In genomic region chr1:164307922-164308321, GRCm38 (mm10) we compare ENCODE assay signal across 7 mouse cellular contexts. TPM values are rescaled to one million over a fixed set of nuclear protein-coding genes. Genes with fewer than 3 reads are reported as not detected.
A peak's percentile ranks its signal among the peaks of the same experiment; 100 is the strongest.
DNase-seq lines count a peak whose midpoint lies in the region; ATAC-seq lines count a peak whose summit lies in the region.

No protein-coding gene starts in this region.

- WGBS in limb, embryonic 13.5 days, result 9% methylated on average over 10 of the region's 10 CpGs
- 7% methylated on average over 10 of the region's 10 CpGs for WGBS in stomach, embryonic 15.5 days

- H3K36me3 ChIP-seq in megakaryocyte, embryonic 14.5 days (replicated peaks; ENCODE audit: low read length), result peaks cover 43% of the 10 kb centered on the region
- H3K36me3 ChIP-seq in limb, embryonic 13.5 days, result peaks cover 20% of the 10 kb centered on the region
- 0 out of 2 replicates have a peak, but pooled peaks cover 8% of the 10 kb centered on the region for H3K36me3 ChIP-seq in stomach, embryonic 15.5 days

- DNase-seq in urinary bladder, postnatal 10 days (ENCODE audit: low spot score), result no peak
- no peak for DNase-seq in right cerebral cortex, postnatal 36 days (ENCODE audit: low spot score in 2 of 2)

- H3K27ac ChIP-seq in limb, embryonic 13.5 days, result no peak overlapping the region
- H3K27ac ChIP-seq in stomach, embryonic 15.5 days, result peak overlapping the region; percentile 26; the same call in 1 of the 2 replicates

- H3K4me1 ChIP-seq in megakaryocyte, embryonic 14.5 days, result peaks cover 30% of the 10 kb centered on the region
- peaks cover 20% of the 10 kb centered on the region for H3K4me1 ChIP-seq in limb, embryonic 13.5 days
- H3K4me1 ChIP-seq in stomach, embryonic 15.5 days, result peaks cover 10% of the 10 kb centered on the region; the same call in 1 of the 2 replicates

- H3K4me2 ChIP-seq in limb, embryonic 13.5 days (replicated peaks), result peak overlapping the region; percentile 77
- H3K4me2 ChIP-seq in stomach, embryonic 15.5 days, result peak overlapping the region; percentile 74

- peak overlapping the region; percentile 96 for H3K4me3 ChIP-seq in megakaryocyte, embryonic 14.5 days (replicated peaks)
- peak overlapping the region; percentile 89 for H3K4me3 ChIP-seq in limb, embryonic 13.5 days
- H3K4me3 ChIP-seq in stomach, embryonic 15.5 days (replicated peaks), result peak overlapping the region; percentile 80

- H3K9ac ChIP-seq in limb, embryonic 13.5 days, result peak overlapping the region; percentile 67
- no peak overlapping the region; the same call in 1 of the 2 replicates for H3K9ac ChIP-seq in stomach, embryonic 15.5 days

- ATAC-seq in megakaryocyte, adult 5-6 weeks (ENCODE audit: poor library complexity, severe bottlenecking), result no peak
- ATAC-seq in erythroblast, adult 5-6 weeks (replicated peaks; ENCODE audit: low FRiP score, poor library complexity, severe bottlenecking), result 0 out of 2 replicates have a peak, but pooled peaks have one; percentile 7
- ATAC-seq in limb, embryonic 13.5 days (ENCODE audit: low FRiP score, low read depth), result no peak
- ATAC-seq in stomach, embryonic 15.5 days (ENCODE audit: insufficient read depth, low FRiP score, low read depth), result no peak

- no peaks in the 10 kb centered on the region for H3K9me3 ChIP-seq in megakaryocyte, embryonic 14.5 days
- H3K9me3 ChIP-seq in limb, embryonic 13.5 days, result no peaks in the 10 kb centered on the region
- H3K9me3 ChIP-seq in stomach, embryonic 15.5 days, result no peaks in the 10 kb centered on the region

- no peaks in the 10 kb centered on the region for H3K27me3 ChIP-seq in megakaryocyte, embryonic 14.5 days (replicated peaks)
- H3K27me3 ChIP-seq in limb, embryonic 13.5 days, result no peaks in the 10 kb centered on the region
- H3K27me3 ChIP-seq in stomach, embryonic 15.5 days (replicated peaks), result no peaks in the 10 kb centered on the region

RNA-seq across cellular contexts. Expression of gene Blzf1, which starts 0.6 kb away (rescaled TPM):
- polyA plus RNA-seq in megakaryocyte, embryonic 14.5 days (2012; ENCODE audit: insufficient read depth, low replicate concordance), result 2.1 TPM in 1 of 2 replicates, not detected in the other
- 17.9 and 20.7 TPM in 2 replicates for total RNA-seq in megakaryocyte, adult 5-6 weeks (2015)
- total RNA-seq in megakaryocyte, adult 5-6 weeks (2017), result 27.9 and 28.3 TPM in 2 replicates
- total RNA-seq in erythroblast, adult 5-6 weeks (2015; ENCODE audit: low replicate concordance), result 6.1 and 11.5 TPM in 2 replicates
- 3.2 and 11.4 TPM in 2 replicates for total RNA-seq in erythroblast, adult 5-6 weeks (2017; ENCODE audit: low replicate concordance)
- polyA plus RNA-seq in limb, embryonic 13.5 days (2015; fragmentation: Nextera tagmentation; extraction: Ambion mirVana), result 31.2 and 32.6 TPM in 2 replicates
- polyA plus RNA-seq in stomach, embryonic 15.5 days (2015; fragmentation: Nextera tagmentation; extraction: Ambion mirVana), result 28.4 and 29.3 TPM in 2 replicates

RNA-seq across cellular contexts. Expression of gene Nme7, which starts 4.0 kb away (rescaled TPM):
- polyA plus RNA-seq in megakaryocyte, embryonic 14.5 days (2012; ENCODE audit: insufficient read depth, low replicate concordance), result 0.86 and 5.1 TPM in 2 replicates
- total RNA-seq in megakaryocyte, adult 5-6 weeks (2015), result 15.5 and 16.0 TPM in 2 replicates
- total RNA-seq in megakaryocyte, adult 5-6 weeks (2017), result 19.6 and 21.6 TPM in 2 replicates
- 13.0 and 22.5 TPM in 2 replicates for total RNA-seq in erythroblast, adult 5-6 weeks (2015; ENCODE audit: low replicate concordance)
- 12.0 and 14.9 TPM in 2 replicates for total RNA-seq in erythroblast, adult 5-6 weeks (2017; ENCODE audit: low replicate concordance)
- 42.5 and 43.9 TPM in 2 replicates for polyA plus RNA-seq in limb, embryonic 13.5 days (2015; fragmentation: Nextera tagmentation; extraction: Ambion mirVana)
- 31.2 and 38.9 TPM in 2 replicates for polyA plus RNA-seq in stomach, embryonic 15.5 days (2015; fragmentation: Nextera tagmentation; extraction: Ambion mirVana)

RNA-seq across cellular contexts. Expression of gene Ccdc181, which starts 32.5 kb away (rescaled TPM):
- polyA plus RNA-seq in megakaryocyte, embryonic 14.5 days (2012; ENCODE audit: insufficient read depth, low replicate concordance), result 3.5 TPM in 1 of 2 replicates, not detected in the other
- total RNA-seq in megakaryocyte, adult 5-6 weeks (2015), result 4.4 and 6.7 TPM in 2 replicates
- 11.9 and 13.8 TPM in 2 replicates for total RNA-seq in megakaryocyte, adult 5-6 weeks (2017)
- total RNA-seq in erythroblast, adult 5-6 weeks (2015; ENCODE audit: low replicate concordance), result 3.3 and 4.8 TPM in 2 replicates
- 2.1 and 2.5 TPM in 2 replicates for total RNA-seq in erythroblast, adult 5-6 weeks (2017; ENCODE audit: low replicate concordance)
- polyA plus RNA-seq in limb, embryonic 13.5 days (2015; fragmentation: Nextera tagmentation; extraction: Ambion mirVana), result 6.5 and 6.7 TPM in 2 replicates
- 9.4 and 10.7 TPM in 2 replicates for polyA plus RNA-seq in stomach, embryonic 15.5 days (2015; fragmentation: Nextera tagmentation; extraction: Ambion mirVana)

RNA-seq across cellular contexts. Expression of gene Slc19a2, which starts 59.1 kb away (rescaled TPM):
- 7.3 and 23.4 TPM in 2 replicates for polyA plus RNA-seq in megakaryocyte, embryonic 14.5 days (2012; ENCODE audit: insufficient read depth, low replicate concordance)
- total RNA-seq in megakaryocyte, adult 5-6 weeks (2015), result 6.1 and 6.8 TPM in 2 replicates
- 3.0 and 4.5 TPM in 2 replicates for total RNA-seq in megakaryocyte, adult 5-6 weeks (2017)
- total RNA-seq in erythroblast, adult 5-6 weeks (2015; ENCODE audit: low replicate concordance), result 1.9 and 2.7 TPM in 2 replicates
- total RNA-seq in erythroblast, adult 5-6 weeks (2017; ENCODE audit: low replicate concordance), result 1.8 and 3.8 TPM in 2 replicates
- polyA plus RNA-seq in limb, embryonic 13.5 days (2015; fragmentation: Nextera tagmentation; extraction: Ambion mirVana), result 7.7 and 8.6 TPM in 2 replicates
- 15.5 and 17.1 TPM in 2 replicates for polyA plus RNA-seq in stomach, embryonic 15.5 days (2015; fragmentation: Nextera tagmentation; extraction: Ambion mirVana)
